ENCODE assay signal across 7 mouse cellular contexts in genomic region chr9:57503622-57504380, GRCm38 (mm10). TPM values are rescaled to one million over a fixed set of nuclear protein-coding genes. Genes with fewer than 3 reads are reported as not detected.
DNase-seq lines count a peak whose midpoint lies in the region; ATAC-seq and TF ChIP-seq lines count a peak whose summit lies in the region.

Gene Rpp25, plus strand, starts transcription at chr9:57504026.

- H3K9me3 ChIP-seq in hindbrain, embryonic 16.5 days (ENCODE audit: control insufficient read depth, low read length): no peaks in the 10 kb centered on the region
- H3K9me3 ChIP-seq in midbrain, embryonic 13.5 days: no peaks in the 10 kb centered on the region
- no peaks in the 10 kb centered on the region for H3K9me3 ChIP-seq in stomach, postnatal 0 days (ENCODE audit: control insufficient read depth, low read length)

- no peaks in the 10 kb centered on the region for H3K36me3 ChIP-seq in hindbrain, embryonic 16.5 days (ENCODE audit: control insufficient read depth, insufficient read depth, low read length)
- no peaks in the 10 kb centered on the region for H3K36me3 ChIP-seq in midbrain, embryonic 13.5 days
- H3K36me3 ChIP-seq in stomach, postnatal 0 days (ENCODE audit: control insufficient read depth, insufficient read depth, low read length): no peaks in the 10 kb centered on the region

- peak; percentile 81 to 91 for DNase-seq in adrenal gland, adult (ENCODE audit: inconsistent age in 2 of 2, low spot score in 1 of 2)
- DNase-seq in gastrocnemius, postnatal 10 days: peak; percentile 33
- peak; percentile 21 for DNase-seq in left cerebral cortex, postnatal 4 days
- peak; percentile 81 for DNase-seq in stomach, postnatal 0 days (ENCODE audit: low spot score)

- H3K4me3 ChIP-seq in brown adipose tissue, adult 24 weeks (ENCODE audit: insufficient read depth, low read depth, low read length): peak within 1 kb of the TSS; percentile 52
- peak within 1 kb of the TSS; percentile 48 for H3K4me3 ChIP-seq in hindbrain, embryonic 16.5 days (ENCODE audit: low read length)
- H3K4me3 ChIP-seq in midbrain, embryonic 13.5 days (replicated peaks): peak within 1 kb of the TSS; percentile 44
- H3K4me3 ChIP-seq in stomach, postnatal 0 days (ENCODE audit: low read depth, low read length): peak within 1 kb of the TSS; percentile 43

- peak within 1 kb of the TSS; percentile 96 for H3K4me2 ChIP-seq in hindbrain, embryonic 16.5 days (ENCODE audit: low read length)
- H3K4me2 ChIP-seq in midbrain, embryonic 13.5 days (replicated peaks): peak within 1 kb of the TSS; percentile 84
- peak within 1 kb of the TSS; percentile 78 for H3K4me2 ChIP-seq in stomach, postnatal 0 days (replicated peaks; ENCODE audit: low read depth)

- no peak for TF ChIP-seq CTCF in stomach, postnatal 0 days (IDR thresholded peaks at IDR 0.05; ENCODE audit: low read depth)

- H3K27me3 ChIP-seq in hindbrain, embryonic 16.5 days (replicated peaks; ENCODE audit: control insufficient read depth, insufficient read depth, low read length): peaks cover 25% of the 10 kb centered on the region
- H3K27me3 ChIP-seq in midbrain, embryonic 13.5 days: peaks cover 65% of the 10 kb centered on the region
- peaks cover 9% of the 10 kb centered on the region for H3K27me3 ChIP-seq in stomach, postnatal 0 days (ENCODE audit: control insufficient read depth, insufficient read depth, low read length)

- no peak within 1 kb of the TSS for H3K27ac ChIP-seq in brown adipose tissue, adult 24 weeks (replicated peaks; ENCODE audit: low read depth, low read length)
- peak within 1 kb of the TSS; percentile 49; the same call in 1 of the 2 replicates for H3K27ac ChIP-seq in hindbrain, embryonic 16.5 days (ENCODE audit: low read depth, low read length)
- peak within 1 kb of the TSS; percentile 88 for H3K27ac ChIP-seq in midbrain, embryonic 13.5 days
- peak within 1 kb of the TSS; percentile 8; the same call in 1 of the 2 replicates for H3K27ac ChIP-seq in stomach, postnatal 0 days (replicated peaks)

- peaks cover 6% of the 10 kb centered on the region for H3K4me1 ChIP-seq in brown adipose tissue, adult 24 weeks (ENCODE audit: control insufficient read depth, insufficient read depth, insufficient read length, low read length)
- H3K4me1 ChIP-seq in hindbrain, embryonic 16.5 days (ENCODE audit: control insufficient read depth, insufficient read depth, low read depth, low read length): peaks cover 46% of the 10 kb centered on the region
- H3K4me1 ChIP-seq in midbrain, embryonic 13.5 days (replicated peaks): peaks cover 70% of the 10 kb centered on the region
- H3K4me1 ChIP-seq in stomach, postnatal 0 days (replicated peaks; ENCODE audit: control insufficient read depth, insufficient read depth): 0 out of 2 replicates have a peak, but pooled peaks cover 7% of the 10 kb centered on the region

- no peak for TF ChIP-seq EP300 in stomach, postnatal 0 days (optimal IDR thresholded peaks at IDR 0.05)

- under 1% methylated on average over 43 of the region's 46 CpGs for WGBS in hindbrain, embryonic 16.5 days
- WGBS in midbrain, embryonic 13.5 days: under 1% methylated on average over 45 of the region's 46 CpGs
- under 1% methylated on average over 46 of the region's 46 CpGs for WGBS in stomach, postnatal 0 days

- peak; percentile 40; the same call in 1 of the 2 replicates for ATAC-seq in hindbrain, embryonic 16.5 days
- ATAC-seq in midbrain, embryonic 13.5 days: peak; percentile 51; the same call in 1 of the 2 replicates
- peak; percentile 79 for ATAC-seq in stomach, postnatal 0 days (ENCODE audit: low FRiP score, low TSS enrichment)

- peak within 1 kb of the TSS; percentile 68 for H3K9ac ChIP-seq in hindbrain, embryonic 16.5 days (ENCODE audit: low read depth, low read length)
- peak within 1 kb of the TSS; percentile 62 for H3K9ac ChIP-seq in midbrain, embryonic 13.5 days (replicated peaks)
- peak within 1 kb of the TSS; percentile 43 for H3K9ac ChIP-seq in stomach, postnatal 0 days (ENCODE audit: low read length)

- intact Hi-C loops in left cerebral cortex, postnatal 4 days (cut with DNase I): no loop called here

RNA-seq across cellular contexts. Expression of gene Rpp25, which starts in this region (rescaled TPM):
- not detected in 2 replicates for polyA plus RNA-seq in brown adipose tissue, adult 24 weeks (2012; ENCODE audit: insufficient read depth, insufficient read length, missing spikeins)
- total RNA-seq in gastrocnemius, postnatal 10 days (2021): not detected
- polyA plus RNA-seq in hindbrain, embryonic 16.5 days (2015; fragmentation: Nextera tagmentation; extraction: Ambion mirVana): 21.0 and 21.4 TPM in 2 replicates
- total RNA-seq in left cerebral cortex, postnatal 4 days (2021): 10 to 100 TPM; 19.3 to 22.2 TPM
- 19.5 and 27.6 TPM in 2 replicates for polyA plus RNA-seq in midbrain, embryonic 13.5 days (2015; fragmentation: Nextera tagmentation; extraction: Ambion mirVana)
- 24.3 and 26.5 TPM in 2 replicates for polyA plus RNA-seq in stomach, postnatal 0 days (2015; fragmentation: Nextera tagmentation; extraction: Ambion mirVana)

Comparison
In these comparisons a context has a peak if more than half of its experiments do, and no peak if none do; other contexts are left out.
1. RNA of gene Rpp25 (total RNA-seq): 19.3 to 22.2 TPM in left cerebral cortex, postnatal 4 days; not detected in gastrocnemius, postnatal 10 days; every median in the first group is over 10 times any median in the second.
2. RNA of gene Rpp25 (polyA plus RNA-seq): 19.5 to 27.6 TPM in midbrain, embryonic 13.5 days, 24.3 to 26.5 TPM in stomach, postnatal 0 days and 21.0 to 21.4 TPM in hindbrain, embryonic 16.5 days; not detected in brown adipose tissue, adult 24 weeks; every median in the first group is over 10 times any median in the second.
3. Peak in DNase-seq in gastrocnemius, postnatal 10 days; RNA of the gene not detected or under 1 TPM.
4. DNase-seq: peak in every context shown above with its lines; median percentile 86 in adrenal gland, adult; 81 in stomach, postnatal 0 days; 33 in gastrocnemius, postnatal 10 days; 21 in left cerebral cortex, postnatal 4 days.
5. Peak in every context shown above with its lines, with median percentiles within 50 percentile points of each other: H3K4me3 ChIP-seq, ATAC-seq, H3K4me2 ChIP-seq and H3K9ac ChIP-seq.